ENCODE assay signal across 7 mouse cellular contexts in the genomic region with DNA sequence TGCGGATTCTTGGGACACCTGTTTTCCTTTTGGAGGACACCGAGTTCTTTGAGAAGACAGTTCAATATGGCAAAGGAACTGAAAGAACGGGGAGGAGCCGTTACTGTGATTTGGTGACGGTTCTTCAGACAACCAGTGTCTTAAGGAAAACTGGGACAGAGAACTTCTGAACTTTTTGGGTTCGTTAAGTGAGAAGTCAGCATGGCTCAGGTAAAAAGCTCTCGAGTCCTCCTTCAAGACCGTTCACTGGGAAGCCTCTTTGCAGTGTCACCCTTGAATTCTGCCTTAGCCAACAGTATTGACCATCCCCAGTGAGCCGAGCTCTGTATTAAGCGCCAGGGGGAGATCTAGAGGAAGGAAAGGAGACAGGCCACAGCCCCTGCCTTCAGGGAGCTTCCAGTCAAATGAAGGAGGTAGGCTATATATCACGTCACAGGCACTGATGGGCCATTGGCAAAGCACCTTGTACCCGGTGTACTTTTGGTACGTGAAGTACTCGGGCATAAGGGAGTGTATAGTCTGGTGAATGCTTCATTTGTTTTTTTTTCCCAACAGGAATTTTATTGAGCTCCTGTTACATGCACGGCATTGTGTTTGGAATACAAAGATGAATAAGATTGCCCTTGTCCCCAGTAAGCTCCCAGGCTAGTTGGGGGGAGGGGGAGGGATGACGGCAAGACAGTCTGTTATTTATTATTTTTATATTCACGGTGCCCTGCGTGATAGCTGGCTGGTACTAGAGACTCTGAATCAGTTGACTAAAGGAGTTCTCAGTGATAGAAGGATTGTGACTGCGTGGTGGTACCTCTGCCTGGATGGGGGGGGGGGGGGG. TPM values are rescaled to one million over a fixed set of nuclear protein-coding genes. Genes with fewer than 3 reads are reported as not detected.
A peak's percentile ranks its signal among the peaks of the same experiment; 100 is the strongest.
DNase-seq lines count a peak whose midpoint lies in the region; ATAC-seq and TF ChIP-seq lines count a peak whose summit lies in the region.

TSS of gene Csad (minus strand) at position 51 of the 832 bp plus-strand sequence.

- 63% methylated on average over 19 of the region's 19 CpGs for WGBS in heart, embryonic 14.5 days
- 45% methylated on average over 19 of the region's 19 CpGs for WGBS in neural tube, embryonic 14.5 days

- TF ChIP-seq CTCF in bone marrow macrophage, adult 2 months (IDR thresholded peaks at IDR 0.05; ENCODE audit: low read depth, low read length): no peak

- H3K9me3 ChIP-seq in heart, embryonic 14.5 days (ENCODE audit: control insufficient read depth, low read length): no peaks in the 10 kb centered on the region
- no peaks in the 10 kb centered on the region for H3K9me3 ChIP-seq in neural tube, embryonic 14.5 days (ENCODE audit: control insufficient read depth, low read length)

- peak within 1 kb of the TSS; percentile 96 for H3K27ac ChIP-seq in bone marrow macrophage, adult 2 months (ENCODE audit: insufficient read depth, low read depth, low read length)
- H3K27ac ChIP-seq in heart, embryonic 14.5 days (replicated peaks in 1 of 2; ENCODE audit: control insufficient read depth in 1 of 2, insufficient read depth in 1 of 2, low read depth in 2 of 2, low read length in 2 of 2): peak within 1 kb of the TSS; percentile 95 to 99
- H3K27ac ChIP-seq in neural tube, embryonic 14.5 days (ENCODE audit: low read depth, low read length): peak within 1 kb of the TSS; percentile 98

- H3K9ac ChIP-seq in heart, embryonic 14.5 days (ENCODE audit: low read length): peak within 1 kb of the TSS; percentile 91
- peak within 1 kb of the TSS; percentile 83 for H3K9ac ChIP-seq in neural tube, embryonic 14.5 days (replicated peaks; ENCODE audit: low read depth, low read length)

- DNase-seq in right cerebral cortex, adult 18-20 months: peak; percentile 19
- no peak for DNase-seq in right cerebral cortex, postnatal 10 days (ENCODE audit: low spot score in 2 of 2)
- no peak for DNase-seq in left cerebral cortex, postnatal 14 days (ENCODE audit: low spot score in 2 of 2)
- no peak for DNase-seq in urinary bladder, postnatal 14 days (ENCODE audit: low spot score)

- no peak for TF ChIP-seq POLR2A in bone marrow macrophage, adult 2 months (IDR thresholded peaks at IDR 0.05; ENCODE audit: borderline replicate concordance, low read depth, low read length)

- H3K4me3 ChIP-seq in bone marrow macrophage, adult 2 months (ENCODE audit: insufficient read depth, low read length): peak within 1 kb of the TSS; percentile 89
- H3K4me3 ChIP-seq in heart, embryonic 14.5 days (ENCODE audit: control insufficient read depth in 1 of 2, insufficient read depth in 1 of 2, low read depth in 1 of 2, low read length in 2 of 2): peak within 1 kb of the TSS; percentile 89 to 95
- peak within 1 kb of the TSS; percentile 79 for H3K4me3 ChIP-seq in neural tube, embryonic 14.5 days (ENCODE audit: low read depth, low read length)

- H3K36me3 ChIP-seq in heart, embryonic 14.5 days (ENCODE audit: control insufficient read depth, insufficient read depth, low read length): peaks cover 56% of the 10 kb centered on the region
- peaks cover 17% of the 10 kb centered on the region for H3K36me3 ChIP-seq in neural tube, embryonic 14.5 days (ENCODE audit: control insufficient read depth, insufficient read depth, low read length)

- peaks cover 17% of the 10 kb centered on the region for H3K4me1 ChIP-seq in bone marrow macrophage, adult 2 months (ENCODE audit: control insufficient read depth, insufficient read depth, low read length)
- H3K4me1 ChIP-seq in heart, embryonic 14.5 days (ENCODE audit: control insufficient read depth in 2 of 2, insufficient read depth in 2 of 2, low read length in 2 of 2): peaks cover 11 to 30% of the 10 kb centered on the region in 2 experiments
- H3K4me1 ChIP-seq in neural tube, embryonic 14.5 days (ENCODE audit: control insufficient read depth, insufficient read depth, low read length): peaks cover 42% of the 10 kb centered on the region

- intact Hi-C loops in left cerebral cortex, postnatal 14 days (cut with DNase I): no loop called here

- H3K4me2 ChIP-seq in heart, embryonic 14.5 days (ENCODE audit: low read length): peak within 1 kb of the TSS; percentile 67
- H3K4me2 ChIP-seq in neural tube, embryonic 14.5 days (ENCODE audit: low read depth, low read length): peak within 1 kb of the TSS; percentile 84

- no peaks in the 10 kb centered on the region for H3K27me3 ChIP-seq in heart, embryonic 14.5 days (ENCODE audit: control insufficient read depth, insufficient read depth, low read length)
- no peaks in the 10 kb centered on the region for H3K27me3 ChIP-seq in neural tube, embryonic 14.5 days (ENCODE audit: control insufficient read depth, insufficient read depth, low read length)

- no peak for ATAC-seq in heart, embryonic 14.5 days (ENCODE audit: insufficient number of reproducible peaks, insufficient read depth, low FRiP score, low read depth)
- ATAC-seq in neural tube, embryonic 14.5 days (ENCODE audit: low read depth): no peak

RNA-seq across cellular contexts. Expression of gene Csad, which starts in this region (rescaled TPM):
- polyA plus RNA-seq in bone marrow macrophage, adult 2 months (2012; ENCODE audit: insufficient read depth, insufficient read length, missing spikeins): 60.4 and 60.5 TPM in 2 replicates
- 35.1 and 36.4 TPM in 2 replicates for polyA plus RNA-seq in heart, embryonic 14.5 days (2014; fragmentation: Nextera tagmentation; extraction: Ambion mirVana)
- total RNA-seq in left cerebral cortex, postnatal 14 days (2021): 10 to 100 TPM; 29.7 to 30.4 TPM
- polyA plus RNA-seq in neural tube, embryonic 14.5 days (2014; fragmentation: Nextera tagmentation; extraction: Ambion mirVana): 28.7 and 36.5 TPM in 2 replicates
